Mouse (Mus musculus) embryonic facial prominence, embryonic 14.5 days (tissue): ENCODE data around the gene Clic5. TPM values are rescaled to one million over a fixed set of nuclear protein-coding genes. Genes with fewer than 3 reads are reported as not detected.

Experiments
- polyA plus RNA-seq: library from polyadenylated mRNA; unstranded; fragments of >200 nt; fragmentation: Nextera tagmentation; extraction: Ambion mirVana; gene quantifications from 2 replicates; pipeline ENCODE4 v1.2.1, GENCODE M21; 2014

Gene Clic5
- polyA plus RNA-seq, 1 experiment from 2014 or later, result 0.57 TPM

Other genes with a start within 250 kb of the Clic5 start
- gene Enpp5, start 109.8 kb upstream of the Clic5 start, polyA plus RNA-seq, result 11.5 and 14.6 TPM in 2 replicates
- gene Enpp4, start 82.8 kb upstream of the Clic5 start, polyA plus RNA-seq, result 3.9 TPM in 2 replicates